Mouse (Mus musculus) T-cell, adult 2 months (primary cell): ENCODE results near the gene Prdx2.
A peak's percentile ranks its signal among the peaks of the same experiment; 100 is the strongest.

Experiments
- DNase-seq: peaks from one replicate; pipeline ENCODE4 v3.0.0; 2022; ENCODE audit warnings: low spot score

The Prdx2 gene

GRCm38 (mm10) chr8:84978248-84978940 lies 9.0 kb downstream of the Prdx2 start, which contains the start of gene Junb:
Junb (minus strand) TSS chr8:84978718.
- peak; percentile 99 for DNase-seq

- peak; percentile 92 for DNase-seq
These were observed 10.4 kb downstream of the Prdx2 start for GRCm38 (mm10) chr8:84979599-84980421.

GRCm38 (mm10) chr8:84980622-84981358 lies 11.4 kb downstream of the Prdx2 start:
- DNase-seq: peak; percentile 36

DNA sequence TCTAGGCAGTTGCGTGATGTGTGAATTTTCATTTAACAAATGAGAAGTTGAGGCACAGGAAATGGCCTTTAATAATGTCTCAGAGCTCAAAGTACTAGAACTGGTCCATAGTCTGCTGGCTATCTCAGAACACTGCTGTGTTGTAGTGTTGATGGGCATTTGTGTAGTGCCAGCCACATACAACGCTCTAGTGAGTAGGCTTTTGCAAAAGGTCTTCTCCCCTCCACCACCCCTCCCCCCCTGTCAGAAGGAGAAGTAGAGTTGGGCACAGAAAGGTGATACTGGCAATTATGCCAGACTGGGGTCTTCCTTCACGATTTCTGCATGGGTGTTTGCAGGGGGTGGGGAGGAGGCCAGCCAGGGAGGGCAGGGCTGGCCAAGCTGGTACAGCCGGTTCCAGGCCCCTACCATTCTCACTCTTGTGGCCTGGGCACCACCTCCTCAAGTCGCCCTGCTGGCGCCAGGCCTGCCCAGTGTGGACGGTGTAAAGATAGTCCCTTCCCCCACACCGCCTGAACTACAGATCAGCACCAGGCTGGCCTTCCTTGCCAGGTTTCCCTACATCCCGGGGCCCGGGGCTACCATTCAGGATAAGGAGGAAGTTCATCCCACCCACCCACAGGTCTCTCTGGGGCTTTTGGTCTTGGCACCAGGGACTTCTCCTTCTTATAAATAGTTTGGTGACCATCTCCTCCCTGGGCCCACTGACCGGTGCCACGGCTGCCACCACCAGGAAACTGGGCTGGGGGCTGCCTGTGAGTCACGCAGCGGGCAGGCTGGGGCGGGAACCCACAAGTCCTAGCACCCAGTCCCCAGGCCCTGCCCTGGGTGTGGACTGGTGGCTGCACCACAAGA lies 12.5 kb downstream of the Prdx2 start:
- DNase-seq: no peak

- peak; percentile 23 for DNase-seq
These were observed 13.2 kb downstream of the Prdx2 start for GRCm38 (mm10) chr8:84982499-84983011.

DNA sequence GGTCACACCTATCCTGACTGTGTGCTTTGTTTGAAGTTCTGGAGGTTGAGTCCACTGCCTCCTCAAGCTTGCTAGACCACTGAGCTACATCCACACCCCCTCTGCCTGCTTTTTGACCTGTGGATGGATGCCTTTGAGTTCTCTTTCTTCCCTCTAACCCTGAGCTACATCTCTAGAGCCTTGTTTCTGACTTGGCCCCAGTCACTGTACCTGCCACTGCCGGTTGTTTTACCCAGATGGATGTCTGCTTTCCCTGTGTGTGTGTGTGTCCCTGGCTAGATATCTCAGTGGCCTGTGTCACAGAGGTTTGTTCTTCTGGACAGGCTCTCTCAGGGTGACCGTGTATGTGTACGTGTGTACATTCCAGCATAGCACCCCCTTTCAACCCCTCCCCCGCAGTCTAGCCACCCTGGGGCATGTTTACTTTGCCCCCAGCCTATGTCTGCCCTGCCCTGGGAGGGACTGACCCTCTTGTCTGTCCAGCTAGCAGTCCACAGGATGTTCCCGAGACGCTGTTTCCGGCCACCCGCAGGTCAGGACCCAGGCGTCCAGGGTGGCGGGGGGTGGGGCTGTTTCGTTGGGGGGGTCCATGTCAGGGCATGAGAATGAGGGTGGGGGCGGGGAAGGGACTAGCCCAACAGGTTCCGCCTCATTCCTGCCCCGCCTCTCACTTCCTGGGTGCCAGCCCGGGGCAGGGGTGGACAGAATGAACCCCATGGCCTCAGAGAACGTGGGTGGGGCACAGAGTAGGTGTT lies 15.1 kb downstream of the Prdx2 start:
- no peak for DNase-seq

DNA sequence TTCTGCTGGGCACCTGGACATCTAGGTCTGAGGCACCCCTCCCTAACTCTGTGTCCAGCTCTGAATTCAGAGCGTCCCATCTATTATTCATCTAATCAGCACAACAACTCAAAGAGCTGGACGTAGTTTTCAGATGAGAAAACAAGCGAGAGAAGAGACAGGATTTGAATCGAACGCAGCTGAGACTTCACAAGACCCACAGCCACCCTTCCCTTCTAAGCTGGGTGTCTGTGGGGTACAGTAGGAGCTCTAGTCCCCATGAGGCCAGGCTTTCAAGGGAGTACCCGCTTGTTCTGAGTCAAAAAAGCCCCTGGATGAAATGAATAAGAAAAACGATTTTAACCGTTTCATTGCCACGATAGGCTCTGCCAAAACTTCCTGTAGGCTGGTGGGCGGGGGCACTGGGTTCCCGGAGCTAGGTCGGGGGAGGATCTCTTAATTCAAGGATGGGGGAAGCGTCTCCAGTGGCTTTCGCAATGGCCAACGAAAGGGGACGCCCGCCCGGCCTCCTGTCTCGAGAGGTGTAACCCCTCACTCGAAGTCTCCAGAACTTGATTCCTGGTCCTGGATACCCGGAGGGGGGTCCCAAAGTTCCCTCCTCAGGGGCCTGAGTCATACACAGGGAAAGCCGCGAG lies 15.8 kb downstream of the Prdx2 start:
- DNase-seq: peak; percentile 55

- DNase-seq: peak; percentile 98
These were observed 16.4 kb downstream of the Prdx2 start for GRCm38 (mm10) chr8:84985684-84986378.

GRCm38 (mm10) chr8:84986379-84986945 lies 17.1 kb downstream of the Prdx2 start:
- no peak for DNase-seq

GRCm38 (mm10) chr8:84987388-84987787 lies 18.0 kb downstream of the Prdx2 start:
- no peak for DNase-seq

DNA sequence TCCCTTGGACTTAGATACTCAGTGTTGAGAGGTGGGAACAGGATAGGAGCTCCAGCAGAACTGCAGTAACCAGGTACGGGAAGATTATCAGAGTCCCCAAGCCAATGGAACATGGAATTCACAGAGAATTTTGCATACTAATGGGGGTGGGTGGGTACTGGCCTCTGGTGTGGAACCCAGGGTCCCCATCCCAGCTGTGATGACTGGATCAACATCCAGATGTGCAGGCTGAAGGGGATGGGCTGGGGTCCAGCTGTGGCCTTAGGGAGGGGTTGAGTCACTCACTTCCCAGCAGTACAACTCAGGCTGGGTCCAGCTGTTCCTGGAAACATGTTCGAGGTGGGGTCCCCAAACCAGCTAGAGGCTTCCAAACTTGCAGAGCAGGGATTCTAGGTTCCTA lies 18.5 kb downstream of the Prdx2 start:
- DNase-seq: no peak

- DNase-seq: no peak
These were observed 19.9 kb downstream of the Prdx2 start for GRCm38 (mm10) chr8:84989311-84989731.

DNA sequence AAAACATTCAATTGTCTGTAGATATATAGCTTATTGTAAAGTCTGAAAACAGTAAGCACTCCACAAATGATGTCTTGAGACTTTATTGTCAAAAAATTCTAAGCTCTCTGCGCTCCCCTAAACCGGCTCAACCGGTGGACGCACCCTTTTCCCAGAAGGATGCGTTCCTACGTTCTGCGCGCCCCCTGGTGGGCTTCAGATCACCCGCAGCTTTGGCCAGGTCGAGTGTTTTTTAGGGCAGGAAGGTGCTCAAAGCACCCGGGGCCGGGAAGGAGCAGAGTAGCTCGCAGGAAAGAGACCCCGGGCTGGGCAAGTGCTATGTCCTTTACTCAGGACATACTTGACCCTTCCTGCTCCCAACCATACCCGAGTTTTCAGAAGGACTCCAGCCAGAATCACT lies 20.4 kb downstream of the Prdx2 start:
- peak; percentile 87 for DNase-seq

- DNase-seq: peak; percentile 97
These were observed 21.0 kb downstream of the Prdx2 start, which contains the start of gene Hook2 for GRCm38 (mm10) chr8:84990349-84990748. Hook2 (plus strand) TSS chr8:84990603.

- peak; percentile 37 for DNase-seq
These were observed 21.4 kb downstream of the Prdx2 start for GRCm38 (mm10) chr8:84990836-84991235.

- no peak for DNase-seq
These were observed 25.0 kb downstream of the Prdx2 start for GRCm38 (mm10) chr8:84994375-84994774.

DNA sequence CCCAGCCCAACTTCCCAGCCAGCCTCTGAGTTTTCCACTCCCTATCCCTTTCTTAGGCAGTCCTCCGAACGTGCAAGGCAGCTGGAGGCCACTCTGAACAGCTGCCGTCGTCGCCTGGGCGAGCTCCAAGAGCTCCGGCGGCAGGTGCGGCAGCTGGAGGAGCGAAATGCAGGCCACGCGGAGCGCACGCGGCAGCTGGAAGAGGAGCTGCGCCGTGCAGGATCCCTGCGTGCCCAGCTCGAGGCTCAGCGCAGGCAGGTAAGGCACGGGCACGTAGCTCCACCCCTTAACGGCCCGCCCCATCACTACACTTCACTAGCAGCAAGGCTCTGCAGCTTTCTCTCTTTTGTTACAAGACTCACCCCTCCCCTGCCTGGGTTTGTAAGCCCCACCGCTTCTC lies 26.3 kb downstream of the Prdx2 start:
- DNase-seq: no peak

DNA sequence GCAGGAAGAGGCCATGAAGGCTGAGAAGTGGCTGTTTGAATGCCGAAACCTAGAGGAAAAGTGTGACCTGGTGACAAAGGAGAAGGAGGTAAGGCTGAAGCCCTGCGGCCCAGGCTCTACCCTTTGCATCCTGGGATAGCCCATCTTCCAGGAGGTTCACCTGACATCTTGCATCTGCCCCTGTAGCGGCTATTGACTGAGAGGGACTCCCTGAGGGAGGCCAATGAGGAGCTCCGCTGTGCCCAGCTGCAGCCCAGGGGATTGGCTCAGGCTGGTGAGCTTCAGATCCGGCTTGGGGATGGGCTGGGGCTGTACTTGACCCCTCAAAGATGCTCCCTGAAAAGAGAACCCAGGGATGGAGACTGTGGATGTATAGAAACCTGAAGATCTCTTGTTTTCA lies 27.6 kb downstream of the Prdx2 start:
- no peak for DNase-seq

DNA sequence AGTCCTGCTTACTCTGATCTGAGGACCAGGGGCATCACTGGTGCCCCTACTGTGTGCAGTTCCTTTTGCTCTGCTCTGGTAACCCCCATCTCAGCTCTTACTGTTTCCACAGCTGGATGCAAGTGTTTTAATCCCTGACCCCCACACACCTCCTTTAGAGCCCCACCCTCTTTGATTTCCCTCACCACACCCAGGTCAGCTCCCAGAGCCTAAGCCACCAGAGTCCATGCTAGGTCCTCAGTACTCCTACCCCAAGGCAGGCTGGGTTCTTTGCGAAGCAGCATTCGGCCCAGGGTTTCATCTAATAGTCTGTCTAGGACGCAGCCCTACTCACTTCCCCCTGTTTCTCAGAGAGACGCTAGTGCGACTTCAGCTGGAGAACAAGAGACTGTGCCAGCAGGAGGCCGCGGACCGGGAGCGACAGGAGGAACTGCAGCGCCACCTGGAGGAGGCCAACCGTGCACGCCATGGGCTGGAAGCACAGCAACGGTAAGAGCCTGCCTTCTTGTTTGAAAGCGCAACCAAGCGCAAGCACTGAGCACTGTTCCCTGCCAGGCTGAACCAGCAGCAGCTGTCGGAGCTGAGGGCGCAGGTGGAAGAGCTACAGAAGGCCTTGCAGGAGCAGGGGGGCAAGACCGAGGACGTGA lies 28.4 kb downstream of the Prdx2 start:
- DNase-seq: peak; percentile 90
